Mouse (Mus musculus) liver, embryonic 14.5 days (tissue): ENCODE data around the gene 2610028H24Rik.

ENCODE experiments used
- CTCF ChIP-seq: IDR thresholded peaks from 2 replicates; pipeline ENCODE4 v1.5.1; 2016; ENCODE audit warnings: antibody characterized with exemption, low read depth, control low read depth
- EP300 ChIP-seq: IDR thresholded peaks from 2 replicates; pipeline ENCODE4 v1.6.1; 2016; ENCODE audit warnings: antibody characterized with exemption, low read depth

- TF ChIP-seq CTCF (no peak), EP300 (no peak)
These were observed 37.4 kb downstream of the 2610028H24Rik start for GRCm38 (mm10) chr10:76486302-76486701.
